Mouse (Mus musculus): Measurements from ENCODE around the gene Gm11985.

DNA sequence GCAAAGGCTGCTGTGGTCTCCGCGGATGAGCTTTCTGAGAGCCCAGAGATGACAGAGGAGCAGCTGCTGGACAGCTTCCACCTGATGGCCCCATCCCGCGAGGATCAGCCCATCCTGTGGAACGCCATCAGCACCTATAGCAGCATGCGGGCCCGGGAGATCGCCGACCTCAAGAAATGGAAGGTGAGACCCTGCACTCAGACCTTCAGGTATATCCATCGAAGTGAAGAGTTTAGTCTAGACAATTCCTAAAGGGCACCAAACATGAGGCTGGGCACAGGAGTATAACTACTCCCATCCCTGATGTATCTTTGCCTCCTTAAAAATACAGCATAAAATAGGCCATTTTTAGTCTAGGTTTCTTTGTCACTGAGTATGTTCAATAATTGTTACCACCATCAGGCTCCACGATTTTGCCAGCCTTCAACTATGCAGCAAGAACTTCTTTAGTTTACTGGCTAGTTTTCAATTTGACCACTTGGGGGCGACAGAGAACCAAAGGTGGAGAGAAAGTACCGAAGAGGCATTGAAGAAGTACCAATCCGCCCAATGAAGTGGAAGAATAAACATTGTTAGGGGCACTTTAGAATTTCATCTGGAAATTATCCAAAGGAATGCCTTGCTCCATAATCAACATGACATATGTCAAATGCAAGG, 11.5 kb upstream of the Gm11985 start:
- TF ChIP-seq CTCF (IDR thresholded peaks at IDR 0.05; ENCODE audit: control insufficient read depth, insufficient read depth, insufficient replicate concordance, low read depth, low read length) = no peak
- TF ChIP-seq POLR2A (IDR thresholded peaks at IDR 0.05; ENCODE audit: control insufficient read depth, low read depth, low read length) = no peak
